Mouse (Mus musculus): ENCODE measurements around the gene Qdpr. TPM values are rescaled to one million over a fixed set of nuclear protein-coding genes. Genes with fewer than 3 reads are reported as not detected.

Gene Qdpr
- total RNA-seq, 1 experiment, result 40.2 TPM

GRCm38 (mm10) chr5:45438301-45438700 lies 11.7 kb downstream of the Qdpr start:
- no peak for DNase-seq (ENCODE audit: low read depth, low spot score)
- Histone ChIP-seq H3K36me3 (ENCODE audit: control insufficient read depth, insufficient read depth, low read length, poor library complexity, severe bottlenecking) (peaks cover 35% of the 10 kb centered on the region), H3K4me3 (ENCODE audit: insufficient read depth in 1 of 2, low read depth in 1 of 2, low read length in 2 of 2, poor library complexity in 1 of 2, severe bottlenecking in 1 of 2) (no peak overlapping the region), H3K9me3 (ENCODE audit: control insufficient read depth, insufficient read depth, low read depth, low read length) (no peaks in the 10 kb centered on the region), H3K9ac (ENCODE audit: insufficient read depth, low read depth, low read length, poor library complexity, severe bottlenecking) (no peak overlapping the region), H3K4me1 (ENCODE audit: control insufficient read depth in 2 of 2, insufficient read depth in 2 of 2, low read length in 2 of 2, poor library complexity in 1 of 2) (no peaks in the 10 kb centered on the region), H3K27ac (ENCODE audit: insufficient read depth, low read depth, low read length, poor library complexity, severe bottlenecking) (no peak overlapping the region)
- no peak for TF ChIP-seq MAFK (IDR thresholded peaks at IDR 0.05; ENCODE audit: insufficient read depth, low read depth, low read length)
- in situ Hi-C loops (cut with MboI; ENCODE audit: low sequenced_read_pairs in 2 of 2, unreplicated experiment in 2 of 2), result no loop called here

GRCm38 (mm10) chr5:45437826-45438225 lies 12.2 kb downstream of the Qdpr start:
- H3K36me3 ChIP-seq (ENCODE audit: control insufficient read depth, insufficient read depth, low read length, poor library complexity, severe bottlenecking), result peaks cover 33% of the 10 kb centered on the region
- no peak for TF ChIP-seq CHD2 (IDR thresholded peaks at IDR 0.05; ENCODE audit: low read depth, low read length)
- H3K9ac ChIP-seq (ENCODE audit: insufficient read depth, low read depth, low read length, poor library complexity, severe bottlenecking), result no peak overlapping the region
- DNase-seq (ENCODE audit: low read depth, low spot score), result no peak
- no peaks in the 10 kb centered on the region for H3K4me1 ChIP-seq (ENCODE audit: control insufficient read depth in 2 of 2, insufficient read depth in 2 of 2, low read length in 2 of 2, poor library complexity in 1 of 2)
- no peaks in the 10 kb centered on the region for H3K9me3 ChIP-seq (ENCODE audit: control insufficient read depth, insufficient read depth, low read depth, low read length)
- no peak overlapping the region for H3K4me3 ChIP-seq (ENCODE audit: insufficient read depth in 1 of 2, low read depth in 1 of 2, low read length in 2 of 2, poor library complexity in 1 of 2, severe bottlenecking in 1 of 2)
- H3K27ac ChIP-seq (ENCODE audit: insufficient read depth, low read depth, low read length, poor library complexity, severe bottlenecking), result no peak overlapping the region
- in situ Hi-C loops (cut with MboI; ENCODE audit: low sequenced_read_pairs in 2 of 2, unreplicated experiment in 2 of 2), result no loop called here

- in situ Hi-C loops (cut with MboI; ENCODE audit: low sequenced_read_pairs in 2 of 2, unreplicated experiment in 2 of 2), result no loop called here
Measured at GRCm38 (mm10) chr5:45435967-45436950, 13.8 kb downstream of the Qdpr start.

GRCm38 (mm10) chr5:45427891-45428290 lies 22.1 kb downstream of the Qdpr start:
- TF ChIP-seq HCFC1 (IDR thresholded peaks at IDR 0.05; ENCODE audit: borderline replicate concordance, insufficient read depth, low read length) (no peak), ZC3H11A (IDR thresholded peaks at IDR 0.05; ENCODE audit: borderline replicate concordance, low read depth, low read length) (no peak), MAFK (IDR thresholded peaks at IDR 0.05; ENCODE audit: insufficient read depth, low read depth, low read length) (no peak), ZNF384 (IDR thresholded peaks at IDR 0.05; ENCODE audit: low read depth, low read length) (no peak), CHD2 (IDR thresholded peaks at IDR 0.05; ENCODE audit: low read depth, low read length) (no peak)
- Histone ChIP-seq H3K9ac (ENCODE audit: insufficient read depth, low read depth, low read length, poor library complexity, severe bottlenecking) (no peak overlapping the region), H3K4me3 (ENCODE audit: insufficient read depth in 1 of 2, low read depth in 1 of 2, low read length in 2 of 2, poor library complexity in 1 of 2, severe bottlenecking in 1 of 2) (no peak overlapping the region), H3K36me3 (ENCODE audit: control insufficient read depth, insufficient read depth, low read length, poor library complexity, severe bottlenecking) (peaks cover 3% of the 10 kb centered on the region), H3K4me1 (ENCODE audit: control insufficient read depth in 2 of 2, insufficient read depth in 2 of 2, low read length in 2 of 2, poor library complexity in 1 of 2) (peaks cover 0 to 4% of the 10 kb centered on the region in 2 experiments; a peak in 2 of 4 replicates), H3K9me3 (ENCODE audit: control insufficient read depth, insufficient read depth, low read depth, low read length) (no peaks in the 10 kb centered on the region), H3K27ac (ENCODE audit: insufficient read depth, low read depth, low read length, poor library complexity, severe bottlenecking) (no peak overlapping the region)
- DNase-seq (ENCODE audit: low read depth, low spot score), result no peak
- in situ Hi-C loops (cut with MboI; ENCODE audit: low sequenced_read_pairs in 2 of 2, unreplicated experiment in 2 of 2), result no loop called here

More at GRCm38 (mm10) chr5:45435967-45436950, 13.8 kb downstream of the Qdpr start:
- Histone ChIP-seq H3K36me3 (ENCODE audit: control insufficient read depth, insufficient read depth, low read length, poor library complexity, severe bottlenecking) (peaks cover 36% of the 10 kb centered on the region), H3K9me3 (ENCODE audit: control insufficient read depth, insufficient read depth, low read depth, low read length) (no peaks in the 10 kb centered on the region), H3K4me1 (ENCODE audit: control insufficient read depth in 2 of 2, insufficient read depth in 2 of 2, low read length in 2 of 2, poor library complexity in 1 of 2) (no peaks in the 10 kb centered on the region), H3K9ac (ENCODE audit: insufficient read depth, low read depth, low read length, poor library complexity, severe bottlenecking) (no peak overlapping the region), H3K27ac (ENCODE audit: insufficient read depth, low read depth, low read length, poor library complexity, severe bottlenecking) (no peak overlapping the region), H3K4me3 (ENCODE audit: insufficient read depth in 1 of 2, low read depth in 1 of 2, low read length in 2 of 2, poor library complexity in 1 of 2, severe bottlenecking in 1 of 2) (no peak overlapping the region)
- no peak for DNase-seq (ENCODE audit: low read depth, low spot score)
- TF ChIP-seq HCFC1 (IDR thresholded peaks at IDR 0.05; ENCODE audit: borderline replicate concordance, insufficient read depth, low read length) (no peak), ZC3H11A (IDR thresholded peaks at IDR 0.05; ENCODE audit: borderline replicate concordance, low read depth, low read length) (no peak), ZNF384 (IDR thresholded peaks at IDR 0.05; ENCODE audit: low read depth, low read length) (no peak), MAFK (IDR thresholded peaks at IDR 0.05; ENCODE audit: insufficient read depth, low read depth, low read length) (no peak), CHD2 (IDR thresholded peaks at IDR 0.05; ENCODE audit: low read depth, low read length) (no peak)
